Mouse (Mus musculus): Measurements from ENCODE around the gene Wipi2. TPM values are rescaled to one million over a fixed set of nuclear protein-coding genes. Genes with fewer than 3 reads are reported as not detected.

Gene Wipi2
- polyA plus RNA-seq, 1 experiment from 2014 or later: 33.6 TPM

DNA sequence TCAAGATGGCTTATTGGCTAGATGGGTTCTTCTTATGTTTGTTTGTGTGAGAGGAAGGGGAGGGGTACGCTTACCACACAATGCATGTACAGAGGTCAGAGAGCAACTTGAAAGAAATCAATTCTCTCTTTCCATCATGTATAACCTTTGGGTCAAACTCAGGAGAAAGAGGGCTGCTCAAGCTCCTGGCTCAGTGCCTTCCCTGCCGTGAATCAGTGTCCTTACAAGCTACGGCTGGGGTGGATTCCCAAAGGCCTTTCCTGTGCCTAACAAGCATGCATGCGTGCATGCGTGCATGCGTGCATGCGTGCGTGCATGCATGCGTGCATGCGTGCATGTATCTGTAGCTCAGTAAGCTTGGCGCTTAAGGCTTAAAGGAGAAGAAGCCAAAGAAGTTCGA, 22.2 kb upstream of the Wipi2 start:
- Histone ChIP-seq H3K36me3 (ENCODE audit: control insufficient read depth, insufficient read depth, low read length) (no peaks in the 10 kb centered on the region), H3K9me3 (ENCODE audit: control insufficient read depth, low read length) (no peaks in the 10 kb centered on the region), H3K4me1 (ENCODE audit: control insufficient read depth, insufficient read depth, low read length) (peaks cover 4% of the 10 kb centered on the region; the same call in 1 of the 2 replicates), H3K27ac (ENCODE audit: low read length) (no peak overlapping the region), H3K27me3 (replicated peaks; ENCODE audit: control insufficient read depth, insufficient read depth, low read length) (peaks cover 11% of the 10 kb centered on the region), H3K9ac (ENCODE audit: low read depth, low read length) (no peak overlapping the region), H3K4me2 (ENCODE audit: low read depth, low read length) (no peak overlapping the region), H3K4me3 (ENCODE audit: low read length) (no peak overlapping the region)
- ATAC-seq: no peak
- 88% methylated on average over 12 of the region's 12 CpGs for WGBS

DNA sequence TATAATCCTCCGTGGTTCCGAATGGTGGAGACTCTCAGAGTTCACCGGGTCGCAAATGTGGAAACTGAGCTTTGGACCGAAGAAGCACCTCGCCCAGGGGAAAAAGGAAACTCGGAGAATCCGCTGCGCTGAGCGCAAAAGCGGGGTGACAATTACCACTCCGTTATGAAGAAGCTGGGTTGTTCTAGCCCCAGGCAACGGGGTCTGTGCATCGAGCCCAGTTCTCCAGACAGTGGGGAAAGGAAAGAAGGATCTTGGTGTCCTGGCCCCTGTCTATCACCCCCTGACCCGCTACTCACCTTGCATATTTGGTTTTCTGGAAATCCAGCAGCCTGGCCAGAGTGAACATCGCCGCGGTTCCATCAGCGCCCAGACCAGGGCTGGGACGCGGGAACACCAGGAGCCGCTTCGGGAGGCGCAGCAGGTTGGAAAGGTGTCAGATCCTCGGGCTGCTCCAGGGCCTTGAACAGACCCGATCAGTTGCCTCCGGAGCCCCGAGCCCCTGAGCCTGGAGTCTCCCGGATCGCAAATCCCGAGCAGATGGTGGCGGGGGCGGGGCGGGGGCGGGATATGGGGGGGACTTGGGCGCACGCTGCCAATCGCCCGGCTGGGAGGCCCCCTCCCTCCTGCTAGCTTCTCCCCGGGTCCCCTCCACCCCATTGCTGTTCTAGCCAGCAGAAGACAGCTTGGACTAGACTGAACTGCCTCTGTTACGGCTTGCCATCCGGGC, 19.1 kb upstream of the Wipi2 start, which contains the start of gene Mmd2:
TSS of gene Mmd2 (minus strand) at position 542 of the 730 bp plus-strand sequence.
- H3K4me2 ChIP-seq (ENCODE audit: low read depth, low read length): peak within 1 kb of the TSS; percentile 73
- H3K9me3 ChIP-seq (ENCODE audit: control insufficient read depth, low read length): no peaks in the 10 kb centered on the region
- H3K36me3 ChIP-seq (ENCODE audit: control insufficient read depth, insufficient read depth, low read length): no peaks in the 10 kb centered on the region
- H3K4me3 ChIP-seq (ENCODE audit: low read length): peak within 1 kb of the TSS; percentile 44
- peaks cover 11% of the 10 kb centered on the region for H3K27me3 ChIP-seq (replicated peaks; ENCODE audit: control insufficient read depth, insufficient read depth, low read length)
- peaks cover 4% of the 10 kb centered on the region; the same call in 1 of the 2 replicates for H3K4me1 ChIP-seq (ENCODE audit: control insufficient read depth, insufficient read depth, low read length)
- ATAC-seq: no peak; the same call in 1 of the 2 replicates
- H3K9ac ChIP-seq (ENCODE audit: low read depth, low read length): peak within 1 kb of the TSS; percentile 50
- WGBS: 5% methylated on average over 38 of the region's 42 CpGs
- no peak within 1 kb of the TSS for H3K27ac ChIP-seq (ENCODE audit: low read length)

DNA sequence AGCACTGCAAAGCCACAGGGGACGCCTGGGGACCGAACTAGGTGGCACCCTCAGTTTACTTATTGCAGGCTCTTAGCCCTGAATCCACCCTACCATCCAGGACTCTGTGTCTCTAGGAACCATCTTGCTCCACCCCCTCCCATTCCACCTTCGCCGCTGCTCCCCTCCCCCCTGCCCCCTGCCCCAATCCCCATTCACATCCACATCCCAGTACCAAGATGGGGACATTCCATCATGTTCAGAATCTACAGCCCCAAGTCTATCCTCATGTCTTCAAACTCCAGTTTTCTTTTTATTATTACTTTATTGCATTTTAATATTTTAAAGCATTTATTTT, 18.5 kb upstream of the Wipi2 start:
- H3K4me2 ChIP-seq (ENCODE audit: low read depth, low read length): peak overlapping the region; percentile 73
- H3K36me3 ChIP-seq (ENCODE audit: control insufficient read depth, insufficient read depth, low read length): no peaks in the 10 kb centered on the region
- peaks cover 4% of the 10 kb centered on the region; the same call in 1 of the 2 replicates for H3K4me1 ChIP-seq (ENCODE audit: control insufficient read depth, insufficient read depth, low read length)
- peaks cover 11% of the 10 kb centered on the region for H3K27me3 ChIP-seq (replicated peaks; ENCODE audit: control insufficient read depth, insufficient read depth, low read length)
- no peak for ATAC-seq
- peak overlapping the region; percentile 50; the same call in 1 of the 2 replicates for H3K9ac ChIP-seq (ENCODE audit: low read depth, low read length)
- 4% methylated on average over 4 of the region's 4 CpGs for WGBS
- H3K27ac ChIP-seq (ENCODE audit: low read length): no peak overlapping the region
- H3K9me3 ChIP-seq (ENCODE audit: control insufficient read depth, low read length): no peaks in the 10 kb centered on the region
- H3K4me3 ChIP-seq (ENCODE audit: low read length): peak overlapping the region; percentile 44

DNA sequence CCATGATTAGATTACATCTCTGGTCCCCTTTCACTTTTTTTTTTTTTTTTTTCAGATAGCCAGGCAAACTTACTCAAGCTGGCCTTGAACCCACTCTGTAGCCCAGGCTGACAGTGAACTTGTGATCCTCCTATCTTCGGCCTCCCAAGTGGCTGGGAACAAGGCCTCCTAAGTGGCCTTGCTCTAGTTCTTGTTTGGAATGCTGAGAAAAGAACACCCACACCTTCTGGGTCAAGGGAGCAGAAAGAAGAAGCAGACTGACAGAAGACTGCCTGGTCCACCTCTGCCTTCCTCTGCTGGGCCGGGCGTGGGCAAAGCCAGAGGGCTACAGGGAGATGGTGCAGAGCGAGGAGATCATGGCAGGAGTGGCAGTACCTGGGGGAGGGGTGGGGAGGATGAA, 17.1 kb upstream of the Wipi2 start:
- Histone ChIP-seq H3K9ac (ENCODE audit: low read depth, low read length) (no peak overlapping the region), H3K4me3 (ENCODE audit: low read length) (no peak overlapping the region), H3K4me1 (ENCODE audit: control insufficient read depth, insufficient read depth, low read length) (peaks cover 4% of the 10 kb centered on the region; the same call in 1 of the 2 replicates), H3K27me3 (replicated peaks; ENCODE audit: control insufficient read depth, insufficient read depth, low read length) (peaks cover 11% of the 10 kb centered on the region), H3K4me2 (ENCODE audit: low read depth, low read length) (no peak overlapping the region), H3K27ac (ENCODE audit: low read length) (no peak overlapping the region), H3K36me3 (ENCODE audit: control insufficient read depth, insufficient read depth, low read length) (no peaks in the 10 kb centered on the region), H3K9me3 (ENCODE audit: control insufficient read depth, low read length) (no peaks in the 10 kb centered on the region)
- WGBS: 83% methylated on average over 4 of the region's 4 CpGs
- no peak for ATAC-seq

DNA sequence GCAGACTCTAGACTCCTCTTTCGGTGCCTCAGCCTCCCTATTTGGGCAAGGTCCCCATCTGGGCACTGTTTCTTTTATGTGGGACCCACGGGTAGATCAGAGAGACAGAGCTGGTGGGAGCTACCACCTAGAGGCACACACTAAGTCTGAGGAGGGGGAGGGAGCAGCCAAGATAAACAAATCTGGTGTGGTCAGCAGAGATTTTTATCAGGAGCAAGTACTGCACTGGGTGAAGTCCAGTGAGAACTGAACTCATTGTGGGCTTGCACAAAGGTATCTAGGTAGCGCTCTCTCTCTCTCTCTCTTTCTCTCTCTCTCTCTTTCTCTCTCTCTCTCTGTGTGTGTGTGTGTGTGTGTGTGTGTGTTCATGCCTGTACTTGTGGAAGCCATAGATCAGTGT, 13.0 kb upstream of the Wipi2 start:
- no peaks in the 10 kb centered on the region for H3K9me3 ChIP-seq (ENCODE audit: control insufficient read depth, low read length)
- no peak overlapping the region for H3K4me3 ChIP-seq (ENCODE audit: low read length)
- 58% methylated on average over 3 of the region's 3 CpGs for WGBS
- H3K4me2 ChIP-seq (ENCODE audit: low read depth, low read length): no peak overlapping the region
- H3K9ac ChIP-seq (ENCODE audit: low read depth, low read length): no peak overlapping the region
- H3K27me3 ChIP-seq (replicated peaks; ENCODE audit: control insufficient read depth, insufficient read depth, low read length): no peaks in the 10 kb centered on the region; the same call in 1 of the 2 replicates
- no peak overlapping the region for H3K27ac ChIP-seq (ENCODE audit: low read length)
- H3K36me3 ChIP-seq (ENCODE audit: control insufficient read depth, insufficient read depth, low read length): no peaks in the 10 kb centered on the region
- no peak for ATAC-seq
- no peaks in the 10 kb centered on the region for H3K4me1 ChIP-seq (ENCODE audit: control insufficient read depth, insufficient read depth, low read length)

DNA sequence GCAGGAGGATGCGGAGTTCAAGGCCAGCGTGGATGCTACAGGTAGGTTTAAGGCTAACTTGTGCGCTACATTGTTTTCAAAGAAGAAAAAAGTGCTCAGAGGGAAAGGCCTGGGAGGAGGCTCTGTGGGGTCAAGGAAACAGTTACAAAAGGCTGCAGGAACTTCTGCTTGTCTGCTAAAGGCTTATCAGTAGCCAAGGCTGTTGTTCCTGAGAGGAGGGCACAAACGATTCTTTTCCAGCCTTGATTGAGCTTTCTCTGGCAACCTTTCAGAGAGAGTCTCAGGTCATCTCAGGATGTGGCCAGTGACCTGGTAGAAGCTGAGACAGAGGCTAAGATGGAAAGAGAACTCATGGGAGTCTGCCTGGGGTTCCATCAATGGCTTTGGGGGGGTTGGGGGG, 11.9 kb upstream of the Wipi2 start:
- ATAC-seq: no peak
- 84% methylated on average over 4 of the region's 4 CpGs for WGBS

DNA sequence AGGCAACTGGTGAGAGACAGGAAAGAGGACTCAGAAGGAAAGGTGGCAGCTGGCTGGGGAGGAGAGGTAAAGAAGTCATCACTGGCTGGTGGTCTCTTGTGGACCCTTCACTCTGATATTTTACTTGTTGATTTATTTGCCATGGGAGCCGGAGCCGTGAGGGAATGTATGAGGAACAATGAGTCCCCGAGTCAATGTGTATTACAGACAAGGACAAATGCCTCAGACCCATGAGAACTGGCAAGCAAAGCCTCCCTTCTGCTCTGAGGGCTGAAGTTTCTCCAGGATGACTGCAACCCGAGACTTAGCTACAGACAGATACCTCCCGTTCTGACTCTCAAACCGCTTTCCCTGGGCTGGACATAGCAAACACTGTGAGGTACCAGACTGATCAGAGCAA, 11.2 kb upstream of the Wipi2 start:
- Histone ChIP-seq H3K4me1 (ENCODE audit: control insufficient read depth, insufficient read depth, low read length) (no peaks in the 10 kb centered on the region), H3K4me3 (ENCODE audit: low read length) (no peak overlapping the region), H3K27me3 (replicated peaks; ENCODE audit: control insufficient read depth, insufficient read depth, low read length) (no peaks in the 10 kb centered on the region), H3K9ac (ENCODE audit: low read depth, low read length) (no peak overlapping the region), H3K27ac (ENCODE audit: low read length) (no peak overlapping the region), H3K36me3 (ENCODE audit: control insufficient read depth, insufficient read depth, low read length) (no peaks in the 10 kb centered on the region), H3K4me2 (ENCODE audit: low read depth, low read length) (no peak overlapping the region), H3K9me3 (ENCODE audit: control insufficient read depth, low read length) (no peaks in the 10 kb centered on the region)
- whole genome bisulfite sequencing: 51% methylated on average over 6 of the region's 6 CpGs
- ATAC-seq: no peak

More for the DNA sequence above, 11.9 kb upstream of the Wipi2 start:
- Histone ChIP-seq H3K9me3 (ENCODE audit: control insufficient read depth, low read length) (no peaks in the 10 kb centered on the region), H3K36me3 (ENCODE audit: control insufficient read depth, insufficient read depth, low read length) (no peaks in the 10 kb centered on the region), H3K9ac (ENCODE audit: low read depth, low read length) (no peak overlapping the region), H3K27ac (ENCODE audit: low read length) (no peak overlapping the region), H3K4me2 (ENCODE audit: low read depth, low read length) (no peak overlapping the region), H3K4me1 (ENCODE audit: control insufficient read depth, insufficient read depth, low read length) (no peaks in the 10 kb centered on the region), H3K27me3 (replicated peaks; ENCODE audit: control insufficient read depth, insufficient read depth, low read length) (no peaks in the 10 kb centered on the region), H3K4me3 (ENCODE audit: low read length) (no peak overlapping the region)

DNA sequence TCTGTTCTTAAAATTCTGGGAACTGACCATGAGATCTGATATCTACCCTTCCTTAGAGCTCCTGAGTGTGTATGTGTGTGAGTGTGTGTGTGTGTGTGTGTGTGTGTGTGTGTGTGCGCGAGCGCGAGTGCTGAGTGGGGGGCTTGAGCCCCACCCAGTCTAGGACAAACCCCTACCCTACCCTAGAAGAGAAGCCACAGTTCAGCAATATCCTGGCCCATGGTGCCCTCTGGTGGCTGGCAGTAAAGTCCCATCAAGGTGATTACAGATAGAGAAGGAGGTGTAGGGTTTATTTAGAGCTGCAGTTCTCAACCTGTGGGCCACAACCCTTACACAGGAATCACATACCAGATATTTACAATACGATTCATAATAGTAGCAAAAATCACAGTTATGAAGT, 7.6 kb upstream of the Wipi2 start:
- no peaks in the 10 kb centered on the region for H3K36me3 ChIP-seq (ENCODE audit: control insufficient read depth, insufficient read depth, low read length)
- H3K9me3 ChIP-seq (ENCODE audit: control insufficient read depth, low read length): no peaks in the 10 kb centered on the region
- no peak overlapping the region for H3K4me3 ChIP-seq (ENCODE audit: low read length)
- no peaks in the 10 kb centered on the region for H3K27me3 ChIP-seq (replicated peaks; ENCODE audit: control insufficient read depth, insufficient read depth, low read length)
- no peaks in the 10 kb centered on the region for H3K4me1 ChIP-seq (ENCODE audit: control insufficient read depth, insufficient read depth, low read length)
- H3K27ac ChIP-seq (ENCODE audit: low read length): no peak overlapping the region
- no peak overlapping the region for H3K9ac ChIP-seq (ENCODE audit: low read depth, low read length)
- ATAC-seq: peak; percentile 61
- WGBS: 17% methylated on average over 5 of the region's 5 CpGs
- no peak overlapping the region for H3K4me2 ChIP-seq (ENCODE audit: low read depth, low read length)

DNA sequence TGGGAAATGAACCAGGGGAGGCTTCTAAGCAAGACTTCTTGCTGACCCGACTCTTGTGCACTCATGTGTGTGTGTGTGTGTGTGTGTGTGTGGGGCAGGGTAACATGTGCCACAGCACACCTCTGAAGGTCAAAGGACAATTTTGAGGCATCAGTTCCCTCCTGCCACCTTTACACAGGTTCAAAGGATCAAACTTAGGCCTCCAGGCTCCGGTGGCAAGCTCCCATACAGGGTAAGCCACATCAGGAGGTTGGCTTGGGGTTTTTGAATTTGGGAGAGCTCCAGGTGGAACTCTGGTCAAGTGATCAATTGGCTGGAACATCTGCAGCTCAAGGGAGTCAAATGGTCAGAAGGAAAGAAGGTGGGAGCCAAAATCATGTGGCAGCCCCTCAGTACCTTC, 6.1 kb upstream of the Wipi2 start:
- Histone ChIP-seq H3K9ac (ENCODE audit: low read depth, low read length) (no peak overlapping the region), H3K27ac (ENCODE audit: low read length) (no peak overlapping the region), H3K4me3 (ENCODE audit: low read length) (no peak overlapping the region), H3K9me3 (ENCODE audit: control insufficient read depth, low read length) (no peaks in the 10 kb centered on the region), H3K27me3 (replicated peaks; ENCODE audit: control insufficient read depth, insufficient read depth, low read length) (no peaks in the 10 kb centered on the region), H3K36me3 (ENCODE audit: control insufficient read depth, insufficient read depth, low read length) (no peaks in the 10 kb centered on the region), H3K4me2 (ENCODE audit: low read depth, low read length) (no peak overlapping the region), H3K4me1 (ENCODE audit: control insufficient read depth, insufficient read depth, low read length) (no peaks in the 10 kb centered on the region)
- ATAC-seq: no peak
- WGBS: 75% methylated on average over 2 of the region's 2 CpGs

DNA sequence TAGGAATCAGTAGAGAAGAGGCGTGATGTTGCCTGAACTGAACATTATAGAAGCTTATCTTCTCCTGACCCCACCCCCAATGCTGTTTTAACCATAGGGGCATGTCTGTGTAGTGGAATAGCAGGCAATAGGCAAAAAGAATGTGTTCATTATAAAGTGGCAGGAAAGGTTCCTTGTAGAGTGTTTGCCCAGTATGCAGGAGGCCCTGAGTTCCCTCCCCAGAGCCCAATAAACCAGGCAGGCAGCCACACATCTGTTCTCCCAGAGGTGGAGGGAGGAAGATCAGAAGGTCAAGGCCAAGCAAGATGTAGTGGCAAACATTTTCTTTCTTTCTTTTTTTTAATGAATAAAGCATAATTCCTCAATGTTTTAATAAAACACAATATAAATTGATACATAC, 5.4 kb upstream of the Wipi2 start:
- Histone ChIP-seq H3K4me3 (ENCODE audit: low read length) (no peak overlapping the region), H3K36me3 (ENCODE audit: control insufficient read depth, insufficient read depth, low read length) (no peaks in the 10 kb centered on the region), H3K9me3 (ENCODE audit: control insufficient read depth, low read length) (no peaks in the 10 kb centered on the region), H3K4me2 (ENCODE audit: low read depth, low read length) (no peak overlapping the region), H3K4me1 (ENCODE audit: control insufficient read depth, insufficient read depth, low read length) (no peaks in the 10 kb centered on the region), H3K27ac (ENCODE audit: low read length) (no peak overlapping the region), H3K9ac (ENCODE audit: low read depth, low read length) (no peak overlapping the region), H3K27me3 (replicated peaks; ENCODE audit: control insufficient read depth, insufficient read depth, low read length) (no peaks in the 10 kb centered on the region)
- peak; percentile 61 for ATAC-seq
- 43% methylated on average over 1 of the region's 1 CpGs for WGBS
